Mouse (Mus musculus) E14TG2a.4 (cell line): Measurements from ENCODE around the gene Ccdc124.

Experiments used
- CTCF ChIP-seq: conservative IDR thresholded peaks from 2 replicates; pipeline ENCODE4 v1.5.1; 2014; ENCODE audit warnings: low read length
- NANOG ChIP-seq: IDR thresholded peaks from 2 replicates; pipeline ENCODE4 v1.6.1; 2014; ENCODE audit warnings: borderline replicate concordance, low read length, mixed read lengths
- POU5F1 ChIP-seq: IDR thresholded peaks from 2 replicates; pipeline ENCODE4 v1.6.1; 2014; ENCODE audit warnings: low read length, borderline replicate concordance

- TF ChIP-seq CTCF (no peak), NANOG (no peak), POU5F1 (no peak)
These were observed 46.6 kb upstream of the Ccdc124 start for GRCm38 (mm10) chr8:70920049-70920922.
